Mouse (Mus musculus): ENCODE measurements around the gene Zscan21.

DNA sequence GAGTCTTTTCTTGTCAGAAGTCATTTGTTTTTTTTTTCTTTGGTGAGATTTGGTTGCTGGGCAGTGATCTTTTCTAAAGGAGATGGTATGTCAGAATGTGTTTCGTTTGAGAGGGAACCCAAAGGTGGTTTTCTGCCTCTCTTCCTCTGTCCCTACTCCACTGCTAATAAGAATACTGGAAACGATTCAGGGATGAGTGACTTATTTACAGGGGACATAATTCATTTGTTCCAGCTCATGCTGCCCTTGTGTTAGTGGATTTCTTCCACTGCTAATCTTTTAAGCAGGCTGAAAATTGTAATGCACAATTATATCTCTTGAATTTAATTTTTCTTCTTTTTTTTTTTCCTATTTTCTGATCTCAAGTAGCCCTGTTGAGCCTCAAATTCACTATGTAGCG is 29.9 kb upstream of the Zscan21 start:
- TF ChIP-seq POLR2A (IDR thresholded peaks at IDR 0.05; ENCODE audit: extremely low read depth, insufficient read depth, low read length) (no peak), CTCF (IDR thresholded peaks at IDR 0.05; ENCODE audit: low read depth, low read length) (no peak)
